Mouse (Mus musculus) kidney, postnatal 0 days (tissue): ENCODE results near the gene March8. TPM values are rescaled to one million over a fixed set of nuclear protein-coding genes. Genes with fewer than 3 reads are reported as not detected.
"Not testable (repeated sequence)": the region's sequence is repeated elsewhere in the genome, so short reads cannot be mapped to it uniquely, and the experiment has no call there.

ENCODE experiments used
- ATAC-seq: fragments of 200-750 bp; cut with Nextera tagmentation; replicated peaks from 2 replicates; pipeline ENCODE4 v1.8.0; 2017; ENCODE audit warnings: low read depth, moderate number of reproducible peaks, moderate TSS enrichment, moderate library complexity; ENCODE audit not compliant: low FRiP score
- DNase-seq: peaks from one replicate; pipeline ENCODE4 v3.0.0-alpha.2; 2016; ENCODE audit warnings: low spot score
- H3K27ac ChIP-seq: fragments of 300-500 bp; sonication (generic); 2 replicates; pipeline ENCODE4 v1.5.1; 2014; ENCODE audit warnings: mild to moderate bottlenecking
- H3K27me3 ChIP-seq: fragments of 300-500 bp; sonication (generic); 2 replicates; pipeline ENCODE4 v1.6.1; 2014; ENCODE audit warnings: low read length, mixed read lengths; ENCODE audit not compliant: insufficient read depth
- H3K36me3 ChIP-seq: fragments of 300-500 bp; sonication (generic); 2 replicates; pipeline ENCODE4 v1.6.1; 2014; ENCODE audit warnings: low read length, mixed read lengths; ENCODE audit not compliant: insufficient read depth
- H3K4me1 ChIP-seq: fragments of 300-500 bp; sonication (generic); replicated peaks from 2 replicates; pipeline ENCODE4 v1.6.1; 2014; ENCODE audit warnings: antibody characterized with exemption, low read length, mixed read lengths; ENCODE audit not compliant: insufficient read depth
- H3K4me2 ChIP-seq: fragments of 300-500 bp; sonication (generic); 2 replicates; pipeline ENCODE4 v1.6.1; 2014; ENCODE audit warnings: mild to moderate bottlenecking, low read length, moderate library complexity, mixed read lengths
- H3K4me3 ChIP-seq: fragments of 300-500 bp; sonication (generic); replicated peaks from 2 replicates; pipeline ENCODE4 v1.5.1; 2014; ENCODE audit warnings: low read depth, low read length
- H3K9ac ChIP-seq: fragments of 300-500 bp; sonication (generic); 2 replicates; pipeline ENCODE4 v1.6.1; 2014; ENCODE audit warnings: low read depth, low read length
- H3K9me3 ChIP-seq: fragments of 300-500 bp; sonication (generic); replicated peaks from 2 replicates; pipeline ENCODE4 v1.6.1; 2016; ENCODE audit warnings: low read length, inconsistent platforms, mixed read lengths
- CTCF ChIP-seq: IDR thresholded peaks from 2 replicates; pipeline ENCODE4 v1.5.1; 2016; ENCODE audit warnings: antibody characterized with exemption, low read depth, mild to moderate bottlenecking, moderate library complexity
- WGBS: fragments of 180-500 bp; shearing (Covaris S2); extraction: QIAGEN DNeasy Blood & Tissue Kit; methylation state at CpG from one replicate; pipeline ENCODE4 v1.1.7; 2014; 5-methylcytosine and 5-hydroxymethylcytosine counted together
- polyA plus RNA-seq: library from polyadenylated mRNA; unstranded; fragments of >200 nt; fragmentation: Nextera tagmentation; extraction: Ambion mirVana; gene quantifications from 2 replicates; pipeline ENCODE4 v1.2.1, GENCODE M21; 2015

March8 gene
- polyA plus RNA-seq, 1 experiment from 2014 or later, result 36.3 TPM

DNA sequence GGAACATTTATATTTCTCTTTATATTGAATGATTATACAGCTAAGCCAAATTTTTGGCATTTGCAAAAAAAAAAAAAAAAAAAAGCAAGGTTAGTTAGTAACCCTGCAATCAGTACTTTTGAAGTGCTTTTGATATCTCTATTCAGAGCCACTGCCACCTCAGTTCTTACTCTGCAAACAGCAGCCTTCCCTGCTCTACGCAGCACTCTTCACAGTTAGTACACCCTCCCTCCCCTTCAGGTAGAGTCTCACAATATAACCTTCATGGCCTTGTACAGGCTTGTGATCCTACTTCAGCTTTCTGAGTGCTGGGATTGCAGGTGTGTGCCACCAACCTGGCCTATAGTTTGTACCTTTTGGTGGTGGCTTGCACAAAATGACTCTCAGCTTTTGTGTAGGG, 15.6 kb downstream of the March8 start:
- Histone ChIP-seq H3K36me3 (no peaks in the 10 kb centered on the region), H3K9me3 (no peaks in the 10 kb centered on the region), H3K27ac (no peak overlapping the region), H3K4me2 (no peak overlapping the region), H3K27me3 (no peaks in the 10 kb centered on the region), H3K4me1 (no peaks in the 10 kb centered on the region), H3K4me3 (no peak overlapping the region), H3K9ac (no peak overlapping the region)
- WGBS, result 97% methylated on average over 1 of the region's 1 CpGs
- ATAC-seq (no peak), DNase-seq (no peak)
- TF ChIP-seq CTCF, result no peak

DNA sequence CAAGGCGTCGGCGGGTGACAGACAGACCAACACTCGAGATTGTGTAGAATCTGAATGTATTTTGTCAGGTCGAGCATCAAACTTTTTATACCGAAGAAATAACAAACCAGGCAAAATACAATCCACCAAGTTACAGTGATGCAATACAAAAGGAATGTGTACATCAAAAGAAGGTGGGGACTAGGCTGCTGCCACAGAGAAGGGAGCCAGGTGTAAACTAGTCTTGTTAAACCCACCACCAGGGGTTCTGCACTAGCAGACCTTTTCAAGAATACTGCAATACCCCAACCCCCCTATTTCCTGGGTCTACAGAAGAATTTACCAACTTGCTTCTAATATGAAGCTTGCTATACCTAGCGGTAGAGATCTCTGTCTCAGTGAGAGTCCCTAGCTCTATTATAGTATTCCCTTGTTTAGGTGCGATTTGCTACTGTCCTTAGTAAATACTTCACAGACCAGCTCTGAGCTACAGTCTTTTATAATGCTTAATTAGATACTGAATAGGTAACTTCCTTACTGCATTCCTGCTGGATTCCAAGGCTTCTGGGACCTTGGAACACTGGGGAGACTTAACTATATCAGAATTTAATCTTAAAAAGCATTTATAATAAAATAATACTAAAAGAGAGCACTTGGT, 18.6 kb downstream of the March8 start:
- not testable (repeated sequence) for H3K36me3 ChIP-seq, DNase-seq, ATAC-seq, H3K4me3 ChIP-seq, H3K9ac ChIP-seq, H3K27ac ChIP-seq, H3K4me2 ChIP-seq, H3K27me3 ChIP-seq, H3K4me1 ChIP-seq, H3K9me3 ChIP-seq
- WGBS, result 72% methylated on average over 8 of the region's 8 CpGs

DNA sequence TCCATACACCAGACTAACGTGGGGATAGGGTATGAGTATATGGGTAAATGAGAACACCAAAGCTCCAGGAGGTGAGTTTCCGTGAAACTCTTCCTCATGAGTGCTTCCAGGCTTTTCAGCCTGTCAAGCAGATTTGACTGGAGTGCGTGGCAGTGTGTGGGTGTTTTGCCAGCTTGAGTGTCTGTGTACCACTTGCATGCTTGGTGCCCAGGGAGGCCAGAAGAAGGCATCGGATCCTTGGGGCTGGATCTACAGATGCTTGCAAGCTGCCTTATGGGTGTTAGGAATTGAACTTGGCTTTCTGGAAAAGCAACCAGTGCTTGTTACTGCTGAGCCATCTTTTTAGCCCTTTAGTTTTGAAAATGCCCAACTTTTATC, 19.1 kb downstream of the March8 start:
- Histone ChIP-seq H3K9ac (no peak overlapping the region), H3K4me2 (no peak overlapping the region), H3K4me1 (no peaks in the 10 kb centered on the region), H3K4me3 (no peak overlapping the region), H3K27ac (no peak overlapping the region), H3K36me3 (no peaks in the 10 kb centered on the region), H3K9me3 (no peaks in the 10 kb centered on the region), H3K27me3 (no peaks in the 10 kb centered on the region)
- TF ChIP-seq CTCF, result no peak
- no peak for DNase-seq
- 66% methylated on average over 4 of the region's 4 CpGs for WGBS
- ATAC-seq, result no peak

DNA sequence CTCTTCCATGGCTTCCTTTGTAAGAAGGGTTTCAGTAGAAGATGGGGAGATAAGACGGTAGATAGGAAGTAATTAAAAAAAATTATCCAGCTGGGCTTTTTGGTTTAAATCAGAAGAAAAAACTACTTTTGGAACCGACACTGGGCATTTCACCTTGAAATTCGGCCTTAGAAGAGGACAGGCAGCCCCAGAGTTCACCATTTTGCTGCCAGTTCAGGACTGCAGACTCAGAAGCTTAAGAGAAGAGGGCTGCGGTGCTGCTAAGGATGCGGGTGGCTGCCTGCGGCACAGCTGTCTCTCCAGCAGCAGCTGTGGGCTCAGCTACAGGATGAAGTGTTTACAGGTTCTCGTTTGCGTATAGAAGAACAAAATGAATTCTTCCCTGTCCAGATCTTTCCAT, 20.2 kb downstream of the March8 start:
- TF ChIP-seq CTCF, result no peak
- Histone ChIP-seq H3K27ac (no peak overlapping the region), H3K4me3 (no peak overlapping the region), H3K27me3 (no peaks in the 10 kb centered on the region), H3K9ac (no peak overlapping the region), H3K4me1 (no peaks in the 10 kb centered on the region), H3K36me3 (no peaks in the 10 kb centered on the region), H3K9me3 (no peaks in the 10 kb centered on the region), H3K4me2 (no peak overlapping the region)
- 63% methylated on average over 8 of the region's 8 CpGs for WGBS
- ATAC-seq (no peak), DNase-seq (no peak)

DNA sequence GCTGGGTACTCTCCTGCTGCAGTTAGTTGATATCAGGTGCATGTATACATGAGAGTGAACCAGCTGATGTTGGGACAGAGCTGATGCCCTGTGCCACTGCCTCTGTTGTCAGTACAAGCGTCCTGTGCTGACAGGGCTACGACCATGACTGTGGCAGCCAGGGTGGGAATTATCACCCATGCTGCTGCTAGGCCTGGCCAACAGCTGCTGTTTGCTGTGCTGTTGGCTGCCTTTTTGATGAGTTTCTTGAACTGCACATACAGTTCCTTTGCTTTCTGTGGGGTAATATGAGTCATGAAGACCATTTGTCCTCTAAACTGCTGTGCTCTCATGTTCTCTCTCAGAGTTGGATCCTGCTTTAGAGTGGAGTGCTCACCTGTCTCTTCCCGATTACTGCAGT, 21.4 kb downstream of the March8 start:
- Histone ChIP-seq H3K4me2 (no peak overlapping the region), H3K9ac (no peak overlapping the region), H3K4me1 (no peaks in the 10 kb centered on the region), H3K4me3 (no peak overlapping the region), H3K9me3 (no peaks in the 10 kb centered on the region), H3K27ac (no peak overlapping the region), H3K36me3 (no peaks in the 10 kb centered on the region), H3K27me3 (no peaks in the 10 kb centered on the region)
- 65% methylated on average over 3 of the region's 3 CpGs for WGBS
- no peak for ATAC-seq
- no peak for DNase-seq
- TF ChIP-seq CTCF, result no peak

DNA sequence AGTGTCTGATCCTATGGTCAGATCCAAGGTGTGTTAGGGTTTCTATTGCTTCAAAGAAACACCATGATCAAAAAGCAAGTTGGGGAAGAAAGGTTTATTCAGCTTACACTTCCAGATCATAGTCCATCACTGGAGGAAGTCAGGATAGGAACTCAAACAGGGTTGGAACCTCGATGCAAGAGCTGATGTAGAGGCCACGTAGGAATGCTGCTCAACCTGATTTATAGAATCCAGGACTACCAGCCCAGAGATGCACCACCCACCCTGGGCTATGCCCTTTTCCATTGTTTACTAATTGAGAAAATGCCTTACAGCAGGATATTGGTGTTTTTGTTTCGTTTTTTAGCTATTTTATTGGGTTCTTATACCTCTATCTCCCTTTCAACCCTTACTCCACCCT, 23.6 kb downstream of the March8 start:
- no peak for TF ChIP-seq CTCF
- Histone ChIP-seq H3K27ac (no peak overlapping the region), H3K4me3 (no peak overlapping the region), H3K4me2 (no peak overlapping the region), H3K9ac (no peak overlapping the region), H3K4me1 (no peaks in the 10 kb centered on the region), H3K36me3 (no peaks in the 10 kb centered on the region), H3K9me3 (no peaks in the 10 kb centered on the region), H3K27me3 (no peaks in the 10 kb centered on the region)
- no peak for ATAC-seq
- no peak for DNase-seq
- WGBS, result 82% methylated on average over 3 of the region's 3 CpGs

DNA sequence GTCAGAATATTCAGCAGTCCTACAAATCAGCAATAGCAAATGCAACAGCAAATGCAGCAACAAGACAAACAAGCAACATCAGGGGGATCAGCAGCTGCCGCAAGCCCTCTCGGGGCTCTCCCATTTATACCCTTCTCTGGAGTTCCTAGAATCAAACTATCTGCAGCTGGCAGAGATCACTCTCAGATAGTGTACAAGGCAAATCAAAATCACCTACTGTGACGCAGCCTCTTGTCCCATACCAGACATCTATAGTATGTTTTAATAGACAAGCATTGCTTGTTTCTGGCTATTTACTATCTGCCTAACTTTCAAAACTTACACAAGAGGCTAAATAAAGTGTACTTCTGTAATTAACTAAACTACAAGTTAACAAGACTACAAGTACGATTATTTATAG, 24.2 kb downstream of the March8 start:
- Histone ChIP-seq H3K9ac (no peak overlapping the region), H3K27ac (no peak overlapping the region), H3K9me3 (no peaks in the 10 kb centered on the region), H3K4me3 (no peak overlapping the region), H3K27me3 (no peaks in the 10 kb centered on the region), H3K4me2 (no peak overlapping the region), H3K4me1 (no peaks in the 10 kb centered on the region), H3K36me3 (no peaks in the 10 kb centered on the region)
- DNase-seq (no peak), ATAC-seq (no peak)
- 91% methylated on average over 4 of the region's 4 CpGs for WGBS
- no peak for TF ChIP-seq CTCF
